Mouse (Mus musculus): ENCODE measurements around the gene Pcsk2. TPM values are rescaled to one million over a fixed set of nuclear protein-coding genes. Genes with fewer than 3 reads are reported as not detected.

The Pcsk2 gene
- polyA plus RNA-seq, 1 experiment from 2014 or later = 0.02 TPM

GRCm38 (mm10) chr2:143732501-143732900 is 186.5 kb downstream of the Pcsk2 start:
- WGBS (ENCODE audit: insufficient replicate concordance) = 67% methylated on average over 10 of the region's 10 CpGs
- H3K4me1 ChIP-seq (replicated peaks) = no peaks in the 10 kb centered on the region
- no peaks in the 10 kb centered on the region for H3K9me3 ChIP-seq (replicated peaks)
- no peaks in the 10 kb centered on the region for H3K27me3 ChIP-seq
- H3K27ac ChIP-seq (replicated peaks) = no peak overlapping the region
- H3K4me3 ChIP-seq (replicated peaks) = no peak overlapping the region
- H3K36me3 ChIP-seq (replicated peaks) = no peaks in the 10 kb centered on the region
- H3K4me2 ChIP-seq = no peak overlapping the region
- no peak overlapping the region for H3K9ac ChIP-seq
- ATAC-seq (ENCODE audit: insufficient read depth) = no peak

- no peak overlapping the region for H3K4me3 ChIP-seq (replicated peaks)
- H3K4me2 ChIP-seq = no peak overlapping the region
- no peaks in the 10 kb centered on the region for H3K36me3 ChIP-seq (replicated peaks)
- H3K9ac ChIP-seq = no peak overlapping the region
- H3K4me1 ChIP-seq (replicated peaks) = no peaks in the 10 kb centered on the region
- no peaks in the 10 kb centered on the region for H3K27me3 ChIP-seq
- H3K27ac ChIP-seq (replicated peaks) = no peak overlapping the region
- no peak for ATAC-seq (ENCODE audit: insufficient read depth)
- 58% methylated on average over 3 of the region's 3 CpGs for WGBS (ENCODE audit: insufficient replicate concordance)
- H3K9me3 ChIP-seq (replicated peaks) = no peaks in the 10 kb centered on the region
Observed at GRCm38 (mm10) chr2:143735442-143735841, 189.5 kb downstream of the Pcsk2 start.

- WGBS (ENCODE audit: insufficient replicate concordance) = 64% methylated on average over 7 of the region's 7 CpGs
- no peaks in the 10 kb centered on the region for H3K27me3 ChIP-seq
- no peak for ATAC-seq (ENCODE audit: insufficient read depth)
Observed at GRCm38 (mm10) chr2:143739475-143740226, 193.7 kb downstream of the Pcsk2 start.

DNA sequence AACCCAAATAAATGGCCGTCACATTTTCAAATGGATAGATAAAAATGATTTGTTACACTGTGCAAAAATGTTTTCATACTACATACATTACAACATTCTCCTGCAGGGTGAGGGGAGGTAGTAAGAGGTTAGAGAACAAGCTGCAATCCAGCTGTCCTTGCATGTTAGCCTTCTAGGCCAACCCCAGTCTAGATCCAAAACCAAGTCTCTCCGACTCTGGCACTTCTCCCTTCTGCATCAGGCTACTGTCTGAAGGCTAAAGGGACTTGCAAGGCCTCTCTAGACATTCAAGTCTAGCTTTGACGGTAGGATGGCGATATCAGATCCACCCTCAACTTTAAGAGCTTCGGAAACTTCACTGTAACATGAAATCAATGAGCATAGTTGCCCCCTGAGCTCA is 196.5 kb downstream of the Pcsk2 start:
- Histone ChIP-seq H3K4me1 (replicated peaks) (no peaks in the 10 kb centered on the region), H3K36me3 (replicated peaks) (no peaks in the 10 kb centered on the region), H3K27me3 (no peaks in the 10 kb centered on the region), H3K4me2 (no peak overlapping the region), H3K9ac (no peak overlapping the region), H3K9me3 (replicated peaks) (no peaks in the 10 kb centered on the region), H3K27ac (replicated peaks) (no peak overlapping the region), H3K4me3 (replicated peaks) (no peak overlapping the region)
- WGBS (ENCODE audit: insufficient replicate concordance) = 58% methylated on average over 5 of the region's 5 CpGs
- no peak for ATAC-seq (ENCODE audit: insufficient read depth)

More at GRCm38 (mm10) chr2:143739475-143740226, 193.7 kb downstream of the Pcsk2 start:
- Histone ChIP-seq H3K36me3 (replicated peaks) (no peaks in the 10 kb centered on the region), H3K9ac (no peak overlapping the region), H3K27ac (replicated peaks) (no peak overlapping the region), H3K4me2 (no peak overlapping the region), H3K4me1 (replicated peaks) (no peaks in the 10 kb centered on the region), H3K4me3 (replicated peaks) (no peak overlapping the region), H3K9me3 (replicated peaks) (no peaks in the 10 kb centered on the region)

- H3K27me3 ChIP-seq = no peaks in the 10 kb centered on the region
- no peaks in the 10 kb centered on the region for H3K36me3 ChIP-seq (replicated peaks)
- 60% methylated on average over 4 of the region's 4 CpGs for WGBS (ENCODE audit: insufficient replicate concordance)
- H3K27ac ChIP-seq (replicated peaks) = no peak overlapping the region
- no peak overlapping the region for H3K9ac ChIP-seq
- H3K4me3 ChIP-seq (replicated peaks) = no peak overlapping the region
- no peaks in the 10 kb centered on the region for H3K4me1 ChIP-seq (replicated peaks)
- no peaks in the 10 kb centered on the region for H3K9me3 ChIP-seq (replicated peaks)
- ATAC-seq (ENCODE audit: insufficient read depth) = no peak
- no peak overlapping the region for H3K4me2 ChIP-seq
Observed at GRCm38 (mm10) chr2:143743081-143743480, 197.1 kb downstream of the Pcsk2 start.

DNA sequence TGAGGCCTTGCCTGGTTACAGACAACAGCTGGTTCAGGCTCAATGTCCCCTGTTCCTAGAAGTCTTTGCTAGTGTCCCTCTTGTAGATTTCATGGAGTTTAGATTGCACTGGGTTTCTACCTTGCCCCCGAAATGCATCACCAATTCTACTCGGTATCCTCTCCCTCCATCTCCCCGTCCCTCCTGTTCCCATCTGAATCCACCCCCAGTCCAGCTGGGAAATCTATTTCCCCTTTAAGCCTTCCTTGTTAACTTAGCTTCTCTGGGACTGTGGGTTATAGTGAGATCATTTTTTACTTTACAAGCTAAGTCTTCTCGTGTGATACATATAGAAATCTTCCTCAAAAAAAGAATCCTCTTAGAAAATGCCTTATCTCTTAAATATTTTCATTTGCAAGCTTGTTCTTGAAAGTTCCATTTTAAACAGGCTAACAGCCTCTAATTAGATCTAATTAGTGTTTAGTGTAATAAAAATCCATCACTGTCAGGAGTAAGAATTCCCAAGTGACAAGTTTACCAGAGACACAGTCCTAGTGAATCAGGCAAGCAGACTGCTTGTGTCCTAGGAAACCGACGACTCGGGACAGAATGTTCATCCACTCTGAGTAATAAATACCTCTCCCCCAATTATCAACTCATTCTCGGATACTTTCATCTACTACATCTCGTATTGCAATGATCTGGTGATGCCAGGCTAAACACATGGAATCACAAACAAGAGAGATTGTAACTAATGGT is 206.3 kb downstream of the Pcsk2 start:
- WGBS (ENCODE audit: insufficient replicate concordance) = 59% methylated on average over 9 of the region's 9 CpGs
- no peak for ATAC-seq (ENCODE audit: insufficient read depth)

GRCm38 (mm10) chr2:143776448-143776847 is 230.5 kb downstream of the Pcsk2 start:
- no peak overlapping the region for H3K9ac ChIP-seq
- no peaks in the 10 kb centered on the region for H3K36me3 ChIP-seq (replicated peaks)
- 7% methylated on average over 4 of the region's 4 CpGs for WGBS (ENCODE audit: insufficient replicate concordance)
- H3K4me3 ChIP-seq (replicated peaks) = no peak overlapping the region
- no peak for ATAC-seq (ENCODE audit: insufficient read depth)
- H3K27ac ChIP-seq (replicated peaks) = no peak overlapping the region
- no peak overlapping the region for H3K4me2 ChIP-seq
- H3K9me3 ChIP-seq (replicated peaks) = no peaks in the 10 kb centered on the region
- H3K27me3 ChIP-seq = no peaks in the 10 kb centered on the region
- H3K4me1 ChIP-seq (replicated peaks) = no peaks in the 10 kb centered on the region

More for the DNA sequence above, 206.3 kb downstream of the Pcsk2 start:
- Histone ChIP-seq H3K27me3 (no peaks in the 10 kb centered on the region), H3K36me3 (replicated peaks) (no peaks in the 10 kb centered on the region), H3K4me1 (replicated peaks) (no peaks in the 10 kb centered on the region), H3K4me2 (no peak overlapping the region), H3K27ac (replicated peaks) (no peak overlapping the region), H3K9ac (no peak overlapping the region), H3K9me3 (replicated peaks) (no peaks in the 10 kb centered on the region), H3K4me3 (replicated peaks) (no peak overlapping the region)

DNA sequence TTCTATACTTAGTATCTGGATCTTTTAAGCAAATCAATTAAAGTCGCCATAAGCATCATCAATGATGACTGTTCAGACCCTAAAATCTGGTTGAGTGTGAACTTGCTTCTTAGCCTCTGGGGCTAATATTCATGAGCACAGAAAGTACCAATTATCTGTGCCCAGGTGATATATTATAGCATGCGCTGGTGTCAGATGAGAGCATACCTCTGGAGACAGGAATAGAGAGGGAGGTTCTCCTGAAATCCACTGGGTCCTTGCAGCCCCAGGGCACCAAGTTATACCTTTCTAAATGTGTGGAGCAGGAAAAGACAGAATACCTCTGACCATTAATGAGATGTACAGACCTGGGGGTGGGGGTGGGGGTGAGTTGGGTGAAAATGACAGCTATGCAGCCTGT is 234.4 kb downstream of the Pcsk2 start:
- Histone ChIP-seq H3K27ac (replicated peaks) (no peak overlapping the region), H3K36me3 (replicated peaks) (no peaks in the 10 kb centered on the region), H3K27me3 (no peaks in the 10 kb centered on the region), H3K9me3 (replicated peaks) (no peaks in the 10 kb centered on the region), H3K4me2 (no peak overlapping the region), H3K4me3 (replicated peaks) (no peak overlapping the region), H3K9ac (no peak overlapping the region), H3K4me1 (replicated peaks) (no peaks in the 10 kb centered on the region)
- 54% methylated on average over 2 of the region's 2 CpGs for WGBS (ENCODE audit: insufficient replicate concordance)
- no peak for ATAC-seq (ENCODE audit: insufficient read depth)

DNA sequence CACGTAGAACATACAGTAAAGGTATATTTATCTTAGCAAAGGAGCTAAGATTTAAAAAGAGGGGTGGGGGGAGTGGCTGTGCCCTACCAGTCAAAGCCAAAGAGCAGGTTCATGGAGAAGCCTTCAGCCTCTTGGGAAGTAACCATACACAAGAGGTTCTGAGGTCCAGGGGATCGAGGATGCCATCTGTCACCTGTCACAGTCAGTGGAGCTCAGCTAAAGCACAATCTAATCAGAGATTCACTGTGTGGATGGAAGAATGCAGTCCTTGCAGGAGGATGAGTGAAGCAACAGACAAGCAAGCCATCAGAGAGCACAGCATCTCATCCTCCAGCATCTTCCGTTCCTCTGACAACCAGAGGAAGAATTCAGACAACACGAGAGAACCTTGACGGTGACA is 244.0 kb downstream of the Pcsk2 start:
- Histone ChIP-seq H3K27ac (replicated peaks) (no peak overlapping the region), H3K36me3 (replicated peaks) (no peaks in the 10 kb centered on the region), H3K4me3 (replicated peaks) (no peak overlapping the region), H3K27me3 (no peaks in the 10 kb centered on the region), H3K9ac (no peak overlapping the region), H3K9me3 (replicated peaks) (no peaks in the 10 kb centered on the region), H3K4me2 (no peak overlapping the region), H3K4me1 (replicated peaks) (no peaks in the 10 kb centered on the region)
- WGBS (ENCODE audit: insufficient replicate concordance) = 56% methylated on average over 5 of the region's 5 CpGs
- no peak for ATAC-seq (ENCODE audit: insufficient read depth)

GRCm38 (mm10) chr2:143795858-143796257 is 249.9 kb downstream of the Pcsk2 start:
- 73% methylated on average over 4 of the region's 4 CpGs for WGBS (ENCODE audit: insufficient replicate concordance)
- Histone ChIP-seq H3K9me3 (replicated peaks) (no peaks in the 10 kb centered on the region), H3K36me3 (replicated peaks) (no peaks in the 10 kb centered on the region), H3K4me1 (replicated peaks) (no peaks in the 10 kb centered on the region), H3K27ac (replicated peaks) (no peak overlapping the region), H3K4me3 (replicated peaks) (no peak overlapping the region), H3K4me2 (no peak overlapping the region), H3K27me3 (no peaks in the 10 kb centered on the region), H3K9ac (no peak overlapping the region)
- no peak for ATAC-seq (ENCODE audit: insufficient read depth)

DNA sequence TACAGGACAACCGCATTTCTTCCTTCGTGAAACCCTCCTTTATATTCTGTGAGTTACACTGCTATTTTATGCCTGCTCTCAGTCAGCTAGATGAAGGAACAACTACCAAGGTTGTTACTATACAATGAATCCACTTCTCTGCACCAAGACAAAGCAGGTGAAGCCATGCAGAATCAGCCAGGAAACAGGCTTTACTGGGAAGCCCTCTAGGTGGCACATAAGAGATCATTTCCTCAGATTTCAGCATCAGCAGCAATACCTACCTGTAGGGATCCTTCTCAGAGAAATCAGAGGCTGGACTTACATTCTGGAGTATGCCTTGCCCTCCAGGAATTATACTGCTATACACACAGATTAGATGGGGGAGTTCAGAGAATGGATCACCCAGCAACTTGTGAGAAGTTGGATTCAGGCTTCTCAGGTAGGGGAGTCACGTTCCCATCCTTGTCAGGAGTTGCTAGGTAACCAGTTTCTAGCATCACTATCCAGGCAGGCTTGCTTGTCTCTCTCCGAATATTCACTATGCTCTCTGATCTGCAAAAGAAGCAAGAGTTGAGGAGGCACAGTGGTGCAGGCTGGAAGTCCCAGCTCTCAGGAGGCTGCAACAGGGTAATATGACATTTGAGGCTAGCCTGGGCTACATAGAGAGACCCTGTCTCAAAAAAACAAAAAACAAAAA is 250.5 kb downstream of the Pcsk2 start:
- WGBS (ENCODE audit: insufficient replicate concordance) = 56% methylated on average over 4 of the region's 4 CpGs
- H3K9ac ChIP-seq = no peak overlapping the region
- no peak overlapping the region for H3K27ac ChIP-seq (replicated peaks)
- ATAC-seq (ENCODE audit: insufficient read depth) = no peak
- H3K4me2 ChIP-seq = no peak overlapping the region
- no peaks in the 10 kb centered on the region for H3K4me1 ChIP-seq (replicated peaks)
- no peak overlapping the region for H3K4me3 ChIP-seq (replicated peaks)
- H3K9me3 ChIP-seq (replicated peaks) = no peaks in the 10 kb centered on the region
- no peaks in the 10 kb centered on the region for H3K36me3 ChIP-seq (replicated peaks)
- H3K27me3 ChIP-seq = no peaks in the 10 kb centered on the region

Data from liver, embryonic 15.5 days (tissue).